Mouse (Mus musculus) WW6 (cell line): ENCODE measurements around the gene Olfr576.
A peak's percentile ranks its signal among the peaks of the same experiment; 100 is the strongest.

ENCODE experiments used
- DNase-seq: peaks from one replicate; pipeline ENCODE4 v3.0.0-alpha.2; 2013; ENCODE audit warnings: low read depth, low spot score

Gene Olfr576

GRCm38 (mm10) chr7:102962360-102962759 lies at the start of gene Olfr576:
Gene Olfr576 (plus strand): TSS chr7:102962660.
- no peak for DNase-seq

GRCm38 (mm10) chr7:102915261-102915660 lies 47.2 kb upstream of the Olfr576 start:
- DNase-seq, result no peak

GRCm38 (mm10) chr7:102916405-102916804 lies 46.1 kb upstream of the Olfr576 start:
- DNase-seq, result no peak

- no peak for DNase-seq
Observed at GRCm38 (mm10) chr7:102917032-102917875, 45.2 kb upstream of the Olfr576 start, which contains the start of gene Olfr571. Gene Olfr571 (minus strand): TSS chr7:102917536.

GRCm38 (mm10) chr7:102919632-102920031 lies 42.8 kb upstream of the Olfr576 start:
- peak; percentile 16 for DNase-seq

- no peak for DNase-seq
Observed at GRCm38 (mm10) chr7:102924109-102924508, 38.4 kb upstream of the Olfr576 start, which contains the start of gene Olfr572. Gene Olfr572 (plus strand): TSS chr7:102924409.

GRCm38 (mm10) chr7:102927105-102927504 lies 35.4 kb upstream of the Olfr576 start:
- no peak for DNase-seq

GRCm38 (mm10) chr7:102942475-102942874 lies 20.0 kb upstream of the Olfr576 start, which contains the start of gene Olfr573-ps1:
Gene Olfr573-ps1 (minus strand): TSS chr7:102942575.
- DNase-seq, result no peak

- no peak for DNase-seq
Observed at GRCm38 (mm10) chr7:102943417-102943816, 19.0 kb upstream of the Olfr576 start.

GRCm38 (mm10) chr7:102948167-102948566 lies 14.3 kb upstream of the Olfr576 start, which contains the start of gene Olfr574:
Gene Olfr574 (plus strand): TSS chr7:102948467.
- no peak for DNase-seq

GRCm38 (mm10) chr7:102950732-102951131 lies 11.7 kb upstream of the Olfr576 start:
- no peak for DNase-seq

GRCm38 (mm10) chr7:102958137-102958536 lies 4.3 kb upstream of the Olfr576 start:
- DNase-seq, result no peak

GRCm38 (mm10) chr7:102958593-102958992 lies 3.9 kb upstream of the Olfr576 start, which contains the start of gene Olfr575:
Gene Olfr575 (minus strand): TSS chr7:102958775.
- DNase-seq, result no peak

- no peak for DNase-seq
Observed at GRCm38 (mm10) chr7:102974399-102974798, 11.9 kb downstream of the Olfr576 start.

- DNase-seq, result no peak
Observed at GRCm38 (mm10) chr7:102975843-102976242, 13.4 kb downstream of the Olfr576 start, which contains the start of gene Olfr577. Gene Olfr577 (minus strand): TSS chr7:102975943.

GRCm38 (mm10) chr7:102989224-102989623 lies 26.8 kb downstream of the Olfr576 start, which contains the start of gene Olfr578:
Gene Olfr578 (minus strand): TSS chr7:102989324.
- DNase-seq, result no peak
